Mouse (Mus musculus) urinary bladder, adult 18-20 months (tissue): Measurements from ENCODE around the gene Mphosph10.
A peak's percentile ranks its signal among the peaks of the same experiment; 100 is the strongest.

Experiments used
- DNase-seq, 2 experiments: peaks; one replicate each; pipeline ENCODE4 v3.0.0; 2022; ENCODE audit warnings: low spot score in 2 of 2, mixed read lengths in 2 of 2

Mphosph10 gene

DNA sequence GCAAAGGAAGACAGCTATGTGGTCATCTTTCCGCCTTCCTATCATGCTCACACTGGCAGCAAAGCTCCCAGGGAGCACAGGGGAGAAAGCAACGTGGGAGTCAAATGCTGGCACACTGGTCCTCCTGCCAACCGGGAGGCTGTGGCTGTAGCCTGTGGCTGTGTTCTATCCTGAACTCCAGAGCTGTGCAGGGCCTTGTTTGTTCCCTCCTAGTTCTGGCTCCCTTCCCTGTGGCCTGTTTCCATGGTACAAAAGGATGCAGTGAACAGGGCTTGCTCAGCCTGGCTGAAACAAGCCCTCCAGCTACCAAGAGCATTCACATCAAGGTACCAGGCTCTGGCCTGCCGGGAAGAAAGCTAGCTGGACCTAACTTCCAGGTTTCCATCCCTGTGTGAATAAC lies 41.0 kb downstream of the Mphosph10 start:
- no peak for DNase-seq

DNA sequence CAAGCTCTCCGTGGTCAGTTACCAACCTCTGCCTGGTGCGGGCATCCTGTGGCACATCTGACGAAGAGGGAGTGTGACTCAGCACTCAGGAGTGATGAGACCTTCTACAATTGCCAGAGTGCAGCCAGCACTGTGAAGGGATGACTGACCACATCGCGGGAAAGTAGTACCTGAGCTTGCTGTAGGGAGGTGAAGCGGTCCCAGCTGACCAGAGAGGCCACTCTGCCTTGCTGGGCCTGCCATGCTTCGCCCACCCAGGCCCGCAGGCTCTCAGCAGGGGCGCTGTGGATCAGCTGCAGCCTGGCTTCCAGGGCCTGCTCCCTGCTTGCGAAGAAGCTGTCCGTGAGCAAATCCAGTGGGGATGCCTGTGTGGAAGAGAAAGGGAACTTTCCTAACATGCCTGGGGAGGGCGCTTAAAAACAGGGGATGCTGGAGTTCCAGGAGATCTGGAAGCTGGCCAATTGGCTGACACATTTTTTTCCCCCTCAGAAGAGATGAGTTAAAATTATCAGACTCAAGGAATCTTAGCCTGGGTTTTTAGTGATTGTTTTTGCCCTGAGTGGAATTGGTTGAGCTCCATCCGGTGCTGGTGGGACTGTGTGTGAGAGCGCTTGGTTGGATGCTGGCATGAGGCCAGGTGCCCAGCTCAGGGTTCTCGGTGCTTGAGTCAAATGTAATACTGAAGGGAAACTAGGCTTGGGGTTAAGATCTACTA lies 42.8 kb downstream of the Mphosph10 start:
- no peak for DNase-seq

- DNase-seq = no peak
Observed at GRCm38 (mm10) chr7:64347813-64348212, 44.3 kb downstream of the Mphosph10 start.

GRCm38 (mm10) chr7:64332686-64333085 lies 59.4 kb downstream of the Mphosph10 start:
- no peak for DNase-seq

DNA sequence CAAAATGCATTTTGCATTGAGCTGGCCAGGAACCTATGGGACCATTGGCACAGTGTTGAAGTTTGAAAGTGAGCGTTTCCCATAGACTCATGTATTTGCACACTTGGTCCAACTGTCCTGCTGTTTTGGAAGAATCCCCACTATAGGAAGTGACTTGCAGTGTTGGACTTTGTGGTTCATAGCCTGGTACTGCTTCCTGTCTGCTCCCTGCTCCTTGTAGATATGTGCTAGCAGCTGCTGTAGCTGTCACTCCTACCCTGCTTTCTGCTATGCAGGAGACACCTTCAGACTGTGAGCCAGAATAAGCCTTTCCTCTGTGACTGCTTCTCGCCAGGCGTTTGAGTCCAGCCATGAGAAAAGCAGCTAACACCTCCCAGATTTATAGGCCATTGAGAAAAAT lies 60.8 kb downstream of the Mphosph10 start:
- DNase-seq = no peak

DNA sequence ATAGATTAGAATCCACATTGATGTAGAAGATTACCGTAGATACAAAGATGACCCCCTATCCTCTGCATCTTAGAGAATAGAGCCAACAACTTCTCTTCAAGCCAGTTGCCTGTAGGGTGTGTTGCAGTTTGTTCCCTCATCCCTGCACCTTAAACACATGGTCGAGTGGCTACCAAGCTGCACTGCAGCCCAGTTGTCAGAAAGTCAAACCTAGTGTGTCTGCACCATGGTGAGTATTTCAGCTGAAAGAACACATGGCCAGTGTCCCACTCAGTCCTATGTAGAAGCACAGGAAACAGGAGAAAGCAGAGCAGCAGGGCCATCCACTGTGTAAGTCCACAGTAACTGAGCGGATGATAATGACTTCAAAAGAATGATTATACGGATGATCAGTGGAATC lies 64.6 kb downstream of the Mphosph10 start:
- no peak for DNase-seq

DNA sequence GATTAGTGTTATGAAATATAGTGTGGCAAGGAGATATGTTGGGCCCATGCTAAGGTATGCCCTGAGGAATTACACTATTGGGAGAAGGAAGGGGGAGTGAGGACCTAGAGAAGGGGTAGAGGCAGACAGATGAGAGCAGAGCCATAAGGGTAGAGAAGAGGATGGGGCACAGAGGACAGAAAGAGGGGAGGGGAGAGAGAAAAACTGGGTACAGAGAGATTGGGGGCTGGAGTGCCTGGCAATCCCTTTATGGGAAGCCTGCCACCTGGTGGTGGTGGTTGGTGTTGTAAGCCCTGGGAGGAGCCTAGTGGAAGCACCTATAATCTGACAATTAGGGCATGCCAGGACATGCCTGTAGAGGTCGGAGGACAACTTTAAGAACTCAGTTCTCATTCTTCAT lies 65.2 kb downstream of the Mphosph10 start:
- DNase-seq = peak; percentile 42 to 82
